Mouse (Mus musculus): Measurements from ENCODE around the gene Fndc11.

DNA sequence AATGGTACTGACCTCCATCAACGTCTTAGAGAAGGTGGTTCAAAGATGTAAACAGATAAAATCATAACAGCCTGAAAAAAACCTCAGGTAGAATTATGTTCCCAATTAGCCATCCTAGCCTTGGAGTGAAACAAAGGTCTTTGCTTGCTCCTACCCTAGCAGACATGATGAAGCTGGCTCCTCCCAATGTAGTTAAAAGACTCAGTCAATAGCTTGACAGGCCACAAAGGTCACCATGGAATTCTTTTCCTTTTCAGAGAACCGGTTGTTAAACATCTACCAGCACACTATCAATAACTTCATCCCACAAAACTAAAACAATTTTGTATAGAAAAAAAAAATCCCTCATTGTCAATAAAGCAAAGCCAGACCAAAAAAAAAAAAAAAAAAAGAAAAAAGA lies 25.2 kb downstream of the Fndc11 start:
- TF ChIP-seq POLR2A (IDR thresholded peaks at IDR 0.05; ENCODE audit: borderline replicate concordance, insufficient read depth, low read length) (no peak), CTCF (IDR thresholded peaks at IDR 0.05; ENCODE audit: borderline replicate concordance, insufficient read depth, low read depth, low read length) (no peak)
